Mouse (Mus musculus) brain, embryonic 14.5 days (tissue): ENCODE measurements around the gene Hoxd3.

Experiments
- CTCF ChIP-seq: fragments of 200-500 bp; IDR thresholded peaks from 2 replicates; pipeline ENCODE4 v1.5.1; 2012; ENCODE audit warnings: inconsistent platforms, mild to moderate bottlenecking, moderate library complexity, borderline replicate concordance; ENCODE audit not compliant: insufficient read depth, insufficient read length; ENCODE audit errors: extremely low read depth
- POLR2A ChIP-seq: fragments of 200-500 bp; IDR thresholded peaks from 2 replicates; pipeline ENCODE4 v1.6.1; 2012; ENCODE audit warnings: mild to moderate bottlenecking, inconsistent platforms, borderline replicate concordance; ENCODE audit not compliant: poor library complexity, insufficient read depth, insufficient read length, severe bottlenecking; ENCODE audit errors: extremely low read depth

DNA sequence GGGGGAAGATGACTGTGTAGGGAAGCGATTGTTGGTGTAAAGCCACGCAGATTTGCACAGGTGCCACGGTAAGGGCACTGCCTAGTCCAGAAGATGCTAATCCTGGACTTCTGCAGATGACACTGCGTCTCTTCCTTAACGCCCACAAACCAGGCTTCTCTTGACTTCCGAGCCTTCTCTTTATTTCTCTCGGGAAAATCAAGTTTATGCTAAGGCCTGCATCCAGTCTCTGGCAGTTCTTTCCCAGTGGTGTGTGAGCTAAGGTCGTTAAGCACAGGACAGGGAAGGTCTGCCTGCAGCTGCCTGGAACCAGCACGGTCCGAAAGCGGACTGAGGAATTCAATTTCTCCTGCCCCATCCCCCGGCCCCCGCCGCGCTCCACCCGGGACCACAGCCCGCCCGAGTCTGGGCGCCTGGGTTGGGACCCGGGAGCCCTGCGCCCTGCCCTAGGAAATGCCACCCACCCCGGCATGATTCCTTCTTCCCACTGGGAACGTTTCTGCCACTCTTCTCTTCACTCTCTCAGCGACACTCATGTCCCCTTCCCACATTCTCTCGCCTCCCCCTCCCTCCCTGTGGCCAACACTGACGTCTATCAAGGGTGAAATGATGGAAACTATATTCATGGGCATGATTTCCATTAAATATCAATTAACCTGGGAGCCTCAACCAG, 7.9 kb upstream of the Hoxd3 start:
- no peak for TF ChIP-seq POLR2A
- no peak for TF ChIP-seq CTCF
